Mouse (Mus musculus): ENCODE measurements around the gene Ass1. TPM values are rescaled to one million over a fixed set of nuclear protein-coding genes. Genes with fewer than 3 reads are reported as not detected.

Ass1 gene
- polyA plus RNA-seq, 1 experiment from 2014 or later = 65.1 TPM

DNA sequence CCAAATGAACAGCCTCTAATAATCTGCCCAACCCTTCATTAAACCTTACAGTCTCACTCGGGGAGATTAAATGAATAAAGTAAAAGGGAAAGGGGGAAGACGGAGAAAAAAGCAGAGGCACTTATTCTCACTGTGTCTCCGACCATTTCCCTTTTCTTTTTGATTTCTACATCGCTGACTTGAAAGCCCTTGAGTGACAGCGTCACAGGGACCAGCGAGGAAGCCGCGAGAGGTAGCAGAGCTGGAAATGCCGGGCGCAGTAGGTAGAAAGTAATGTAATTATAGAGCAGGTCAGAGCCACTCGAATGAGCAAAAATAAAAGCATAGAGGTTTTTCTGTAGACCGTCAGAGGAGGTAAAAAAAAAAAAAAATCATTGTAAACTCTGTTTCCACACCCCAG, 46.5 kb downstream of the Ass1 start:
- Histone ChIP-seq H3K4me3 (ENCODE audit: low read depth, low read length) (no peak overlapping the region), H3K9ac (ENCODE audit: low read depth, low read length) (no peak overlapping the region), H3K4me1 (replicated peaks; ENCODE audit: control insufficient read depth, insufficient read depth, low read length) (no peaks in the 10 kb centered on the region), H3K9me3 (ENCODE audit: control insufficient read depth, low read length) (peaks cover 9% of the 10 kb centered on the region; the same call in 1 of the 2 replicates), H3K36me3 (ENCODE audit: control insufficient read depth, insufficient read depth, low read length) (peaks cover 11% of the 10 kb centered on the region), H3K4me2 (no peak overlapping the region), H3K27ac (ENCODE audit: low read depth, low read length) (no peak overlapping the region), H3K27me3 (replicated peaks; ENCODE audit: control insufficient read depth, insufficient read depth, low read length) (no peaks in the 10 kb centered on the region)
- ATAC-seq (replicated peaks; ENCODE audit: low FRiP score) (no peak), DNase-seq (ENCODE audit: low spot score) (no peak)
- 81% methylated on average over 12 of the region's 12 CpGs for WGBS

DNA sequence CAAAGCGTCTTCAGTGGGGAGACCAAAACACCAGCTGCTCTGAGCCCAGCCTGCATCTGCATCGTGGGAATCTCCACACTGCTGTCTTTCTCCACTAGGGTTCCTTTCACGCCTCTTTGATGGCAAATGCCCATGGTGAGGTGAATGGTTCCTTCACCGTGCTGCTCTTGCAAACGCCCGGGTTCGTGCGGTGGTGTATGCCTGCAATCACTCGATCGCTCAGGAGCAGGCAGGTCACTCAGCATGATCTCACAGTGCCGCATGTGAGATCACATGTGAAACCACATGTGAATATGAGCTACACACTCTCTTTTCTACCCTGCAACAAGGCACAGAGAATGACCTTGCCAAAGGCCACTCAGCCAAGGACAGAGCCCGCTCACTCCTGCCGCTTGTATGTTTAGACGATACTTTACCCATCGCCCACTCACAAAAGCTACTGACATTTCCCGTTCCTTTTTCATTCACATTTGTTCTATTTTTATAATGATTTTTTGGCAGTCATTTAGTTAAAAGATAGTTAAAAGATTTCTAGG, 51.9 kb downstream of the Ass1 start:
- Histone ChIP-seq H3K27ac (ENCODE audit: low read depth, low read length) (no peak overlapping the region), H3K9me3 (ENCODE audit: control insufficient read depth, low read length) (no peaks in the 10 kb centered on the region), H3K27me3 (replicated peaks; ENCODE audit: control insufficient read depth, insufficient read depth, low read length) (no peaks in the 10 kb centered on the region), H3K4me2 (no peak overlapping the region), H3K4me3 (ENCODE audit: low read depth, low read length) (no peak overlapping the region), H3K9ac (ENCODE audit: low read depth, low read length) (no peak overlapping the region), H3K4me1 (replicated peaks; ENCODE audit: control insufficient read depth, insufficient read depth, low read length) (no peaks in the 10 kb centered on the region), H3K36me3 (ENCODE audit: control insufficient read depth, insufficient read depth, low read length) (no peaks in the 10 kb centered on the region; the same call in 1 of the 2 replicates)
- WGBS = 81% methylated on average over 16 of the region's 16 CpGs
- ATAC-seq (replicated peaks; ENCODE audit: low FRiP score) (no peak), DNase-seq (ENCODE audit: low spot score) (no peak)

DNA sequence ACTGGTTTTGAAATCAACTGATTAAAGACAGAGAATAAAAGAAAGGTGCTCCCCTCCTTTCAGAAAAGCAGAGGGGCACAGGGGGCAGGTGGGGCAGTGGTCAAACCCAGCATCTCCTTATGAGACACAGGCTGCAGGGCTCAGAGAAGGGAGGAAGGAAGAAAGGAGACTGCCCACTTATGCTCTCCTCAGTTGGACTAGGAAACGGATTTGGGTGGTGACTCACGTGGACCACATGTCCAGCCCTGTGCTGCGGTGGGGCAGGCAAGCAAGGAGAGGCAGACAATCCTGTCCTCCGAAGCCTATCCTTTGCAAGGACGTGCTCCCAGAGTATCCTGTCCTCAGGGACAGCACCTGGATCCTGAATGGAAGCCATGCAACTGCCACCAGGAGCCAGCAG, 54.6 kb downstream of the Ass1 start:
- Histone ChIP-seq H3K4me3 (ENCODE audit: low read depth, low read length) (no peak overlapping the region), H3K4me1 (replicated peaks; ENCODE audit: control insufficient read depth, insufficient read depth, low read length) (no peaks in the 10 kb centered on the region), H3K27me3 (replicated peaks; ENCODE audit: control insufficient read depth, insufficient read depth, low read length) (no peaks in the 10 kb centered on the region), H3K27ac (ENCODE audit: low read depth, low read length) (no peak overlapping the region), H3K9me3 (ENCODE audit: control insufficient read depth, low read length) (no peaks in the 10 kb centered on the region), H3K9ac (ENCODE audit: low read depth, low read length) (no peak overlapping the region), H3K4me2 (no peak overlapping the region), H3K36me3 (ENCODE audit: control insufficient read depth, insufficient read depth, low read length) (no peaks in the 10 kb centered on the region; the same call in 1 of the 2 replicates)
- DNase-seq (ENCODE audit: low spot score) (no peak), ATAC-seq (replicated peaks; ENCODE audit: low FRiP score) (no peak)
- 71% methylated on average over 5 of the region's 5 CpGs for WGBS

DNA sequence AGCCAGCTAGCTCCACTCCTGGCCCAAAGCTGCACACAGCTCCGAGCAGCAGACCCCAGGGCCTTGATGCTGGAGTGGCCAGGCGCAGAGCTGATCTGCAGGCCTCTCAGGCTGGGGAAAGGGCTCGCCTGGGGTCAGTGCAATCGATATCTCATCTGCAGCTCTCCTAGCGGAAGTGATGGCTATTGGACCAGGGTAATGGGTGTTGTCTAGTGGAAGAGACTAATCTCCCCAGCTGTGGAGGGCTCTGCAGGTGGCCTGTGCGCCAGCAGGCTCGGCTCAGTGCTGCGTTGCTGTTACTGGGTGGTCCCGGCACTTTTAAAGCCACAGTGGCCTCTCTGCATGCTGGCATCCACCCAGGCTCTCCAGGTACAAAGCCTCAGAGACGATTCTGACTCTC, 55.8 kb downstream of the Ass1 start:
- Histone ChIP-seq H3K4me1 (replicated peaks; ENCODE audit: control insufficient read depth, insufficient read depth, low read length) (no peaks in the 10 kb centered on the region), H3K4me2 (no peak overlapping the region), H3K9me3 (ENCODE audit: control insufficient read depth, low read length) (no peaks in the 10 kb centered on the region), H3K4me3 (ENCODE audit: low read depth, low read length) (no peak overlapping the region), H3K27me3 (replicated peaks; ENCODE audit: control insufficient read depth, insufficient read depth, low read length) (no peaks in the 10 kb centered on the region), H3K27ac (ENCODE audit: low read depth, low read length) (no peak overlapping the region), H3K9ac (ENCODE audit: low read depth, low read length) (no peak overlapping the region), H3K36me3 (ENCODE audit: control insufficient read depth, insufficient read depth, low read length) (no peaks in the 10 kb centered on the region)
- ATAC-seq (replicated peaks; ENCODE audit: low FRiP score) = no peak
- DNase-seq (ENCODE audit: low spot score) = no peak
- 43% methylated on average over 10 of the region's 10 CpGs for WGBS

DNA sequence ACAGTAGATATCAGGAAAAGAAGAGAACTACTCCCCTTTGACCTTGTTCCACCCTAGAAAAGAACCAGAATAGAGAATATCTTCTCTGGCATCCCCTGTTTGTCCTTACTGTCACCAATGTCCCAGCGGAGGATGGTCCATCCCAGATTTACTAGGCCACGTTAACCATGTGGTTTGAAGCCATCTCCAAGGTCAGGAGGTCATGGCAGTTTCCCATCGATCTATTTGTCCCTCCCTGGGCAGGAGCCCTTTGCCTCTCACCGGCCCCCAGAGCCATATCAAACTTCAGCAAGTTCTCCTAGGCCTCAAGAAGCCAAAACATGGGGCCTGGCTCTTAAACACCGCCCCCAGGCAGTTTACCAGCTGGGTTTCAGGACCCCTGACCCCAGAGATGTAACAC, 60.2 kb downstream of the Ass1 start:
- no peak overlapping the region for H3K4me3 ChIP-seq (ENCODE audit: low read depth, low read length)
- H3K4me1 ChIP-seq (replicated peaks; ENCODE audit: control insufficient read depth, insufficient read depth, low read length) = 0 out of 2 replicates have a peak, but pooled peaks cover 2% of the 10 kb centered on the region
- 54% methylated on average over 5 of the region's 5 CpGs for WGBS
- H3K4me2 ChIP-seq = no peak overlapping the region
- H3K27me3 ChIP-seq (replicated peaks; ENCODE audit: control insufficient read depth, insufficient read depth, low read length) = no peaks in the 10 kb centered on the region
- peak; percentile 64; the same call in 1 of the 2 replicates for ATAC-seq (replicated peaks; ENCODE audit: low FRiP score)
- H3K9me3 ChIP-seq (ENCODE audit: control insufficient read depth, low read length) = no peaks in the 10 kb centered on the region
- H3K36me3 ChIP-seq (ENCODE audit: control insufficient read depth, insufficient read depth, low read length) = no peaks in the 10 kb centered on the region
- DNase-seq (ENCODE audit: low spot score) = peak; percentile 43
- 0 out of 2 replicates have a peak overlapping the region, but pooled peaks have one; percentile 20 for H3K27ac ChIP-seq (ENCODE audit: low read depth, low read length)
- H3K9ac ChIP-seq (ENCODE audit: low read depth, low read length) = no peak overlapping the region

DNA sequence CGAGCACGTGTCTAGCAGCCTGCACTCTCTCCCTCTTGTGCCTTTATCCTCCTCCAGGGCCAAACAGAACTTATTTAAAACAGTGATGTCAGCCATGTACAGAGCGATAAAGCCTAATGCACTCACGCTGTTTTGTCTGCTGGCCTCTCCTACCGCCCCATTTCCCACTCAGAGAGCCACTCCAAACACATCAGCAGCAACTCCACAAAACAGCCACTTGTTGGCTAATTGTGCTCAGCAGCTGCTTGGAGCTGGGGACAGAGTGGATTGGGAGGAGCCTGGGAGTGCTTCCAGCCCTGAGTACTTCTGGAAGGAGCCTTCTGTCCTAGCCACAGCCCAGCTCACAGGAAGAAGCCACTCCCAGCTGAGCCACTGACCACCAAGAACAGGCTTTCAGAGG, 67.0 kb downstream of the Ass1 start:
- H3K4me1 ChIP-seq (replicated peaks; ENCODE audit: control insufficient read depth, insufficient read depth, low read length) = 0 out of 2 replicates have a peak, but pooled peaks cover 2% of the 10 kb centered on the region
- DNase-seq (ENCODE audit: low spot score) = no peak
- H3K9me3 ChIP-seq (ENCODE audit: control insufficient read depth, low read length) = no peaks in the 10 kb centered on the region
- H3K9ac ChIP-seq (ENCODE audit: low read depth, low read length) = no peak overlapping the region
- no peak overlapping the region for H3K4me3 ChIP-seq (ENCODE audit: low read depth, low read length)
- H3K36me3 ChIP-seq (ENCODE audit: control insufficient read depth, insufficient read depth, low read length) = no peaks in the 10 kb centered on the region
- ATAC-seq (replicated peaks; ENCODE audit: low FRiP score) = no peak
- H3K4me2 ChIP-seq = no peak overlapping the region
- WGBS = 72% methylated on average over 5 of the region's 5 CpGs
- no peak overlapping the region for H3K27ac ChIP-seq (ENCODE audit: low read depth, low read length)
- no peaks in the 10 kb centered on the region for H3K27me3 ChIP-seq (replicated peaks; ENCODE audit: control insufficient read depth, insufficient read depth, low read length)

DNA sequence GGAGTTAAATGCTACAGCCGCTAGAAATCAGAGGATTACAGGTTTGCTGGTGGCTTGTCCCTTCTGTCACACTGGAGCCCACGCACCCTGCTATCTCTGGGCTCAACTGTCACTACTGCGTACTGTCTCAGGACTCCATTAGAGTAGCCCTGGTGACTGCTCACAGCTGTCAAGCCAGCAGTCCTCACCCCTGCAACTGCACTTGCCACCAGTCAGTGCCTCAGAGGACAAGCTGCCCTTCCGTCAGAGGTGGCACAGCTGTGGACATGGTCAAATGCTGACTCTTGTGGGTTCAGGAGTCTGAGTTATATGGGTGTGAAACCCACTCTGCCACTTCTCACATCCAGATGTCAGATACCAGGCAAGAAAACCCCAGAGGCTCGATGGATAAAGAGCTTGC, 68.7 kb downstream of the Ass1 start:
- 63% methylated on average over 5 of the region's 5 CpGs for WGBS

DNA sequence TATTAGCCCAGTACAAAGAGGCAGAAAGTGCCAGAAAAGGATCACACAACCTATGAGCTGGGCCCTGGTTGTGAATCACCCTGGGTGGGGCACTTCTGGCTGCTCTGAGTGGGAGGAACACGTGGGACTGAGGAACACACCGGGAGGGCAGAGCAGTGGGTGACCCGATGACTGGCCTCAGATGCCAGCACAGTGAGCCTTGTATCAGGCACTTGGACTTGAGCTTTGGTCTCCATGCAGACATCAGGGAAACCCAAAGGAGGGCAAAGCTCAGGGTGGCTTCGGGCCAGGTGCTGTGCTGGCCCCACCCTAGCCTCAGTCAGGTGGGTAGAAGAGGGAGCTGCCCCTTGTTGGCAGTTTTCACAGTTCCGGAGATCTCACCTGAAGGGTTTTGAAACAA, 71.6 kb downstream of the Ass1 start:
- 79% methylated on average over 5 of the region's 5 CpGs for WGBS

More for the DNA sequence above, 68.7 kb downstream of the Ass1 start:
- no peaks in the 10 kb centered on the region for H3K36me3 ChIP-seq (ENCODE audit: control insufficient read depth, insufficient read depth, low read length)
- no peak overlapping the region for H3K4me2 ChIP-seq
- no peak overlapping the region for H3K4me3 ChIP-seq (ENCODE audit: low read depth, low read length)
- DNase-seq (ENCODE audit: low spot score) (no peak), ATAC-seq (replicated peaks; ENCODE audit: low FRiP score) (no peak)
- no peak overlapping the region for H3K9ac ChIP-seq (ENCODE audit: low read depth, low read length)
- H3K27ac ChIP-seq (ENCODE audit: low read depth, low read length) = no peak overlapping the region
- H3K27me3 ChIP-seq (replicated peaks; ENCODE audit: control insufficient read depth, insufficient read depth, low read length) = no peaks in the 10 kb centered on the region
- H3K4me1 ChIP-seq (replicated peaks; ENCODE audit: control insufficient read depth, insufficient read depth, low read length) = no peaks in the 10 kb centered on the region
- H3K9me3 ChIP-seq (ENCODE audit: control insufficient read depth, low read length) = no peaks in the 10 kb centered on the region

DNA sequence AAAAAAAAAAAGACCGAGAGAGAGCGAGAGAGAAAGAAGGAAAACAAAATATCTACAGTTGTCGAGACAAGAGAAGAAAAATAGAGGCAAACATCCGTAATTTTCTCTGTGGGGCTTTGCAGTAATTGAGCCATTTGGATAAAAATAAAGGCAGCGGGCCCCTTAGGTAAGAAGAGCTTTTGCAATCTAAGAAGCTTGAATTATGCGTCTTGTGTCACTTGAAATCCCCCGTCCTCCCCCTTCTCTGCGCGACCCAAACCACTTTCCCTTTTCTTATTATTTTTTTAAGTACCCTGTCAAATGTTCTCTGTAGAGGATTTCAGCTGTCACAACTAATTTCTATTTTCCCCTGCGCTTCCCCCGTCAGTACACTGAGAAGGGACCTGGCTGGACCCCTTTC, 77.7 kb downstream of the Ass1 start:
- no peak overlapping the region for H3K27ac ChIP-seq (ENCODE audit: low read depth, low read length)
- ATAC-seq (replicated peaks; ENCODE audit: low FRiP score) (no peak), DNase-seq (ENCODE audit: low spot score) (no peak)
- H3K4me2 ChIP-seq = no peak overlapping the region
- no peaks in the 10 kb centered on the region for H3K9me3 ChIP-seq (ENCODE audit: control insufficient read depth, low read length)
- no peaks in the 10 kb centered on the region for H3K36me3 ChIP-seq (ENCODE audit: control insufficient read depth, insufficient read depth, low read length)
- no peaks in the 10 kb centered on the region for H3K4me1 ChIP-seq (replicated peaks; ENCODE audit: control insufficient read depth, insufficient read depth, low read length)
- no peak overlapping the region for H3K4me3 ChIP-seq (ENCODE audit: low read depth, low read length)
- H3K27me3 ChIP-seq (replicated peaks; ENCODE audit: control insufficient read depth, insufficient read depth, low read length) = no peaks in the 10 kb centered on the region
- 74% methylated on average over 11 of the region's 11 CpGs for WGBS
- no peak overlapping the region for H3K9ac ChIP-seq (ENCODE audit: low read depth, low read length)

More for the DNA sequence above, 71.6 kb downstream of the Ass1 start:
- Histone ChIP-seq H3K4me3 (ENCODE audit: low read depth, low read length) (no peak overlapping the region), H3K4me2 (no peak overlapping the region), H3K27me3 (replicated peaks; ENCODE audit: control insufficient read depth, insufficient read depth, low read length) (no peaks in the 10 kb centered on the region), H3K9ac (ENCODE audit: low read depth, low read length) (no peak overlapping the region), H3K9me3 (ENCODE audit: control insufficient read depth, low read length) (no peaks in the 10 kb centered on the region), H3K36me3 (ENCODE audit: control insufficient read depth, insufficient read depth, low read length) (no peaks in the 10 kb centered on the region), H3K27ac (ENCODE audit: low read depth, low read length) (no peak overlapping the region), H3K4me1 (replicated peaks; ENCODE audit: control insufficient read depth, insufficient read depth, low read length) (no peaks in the 10 kb centered on the region)
- ATAC-seq (replicated peaks; ENCODE audit: low FRiP score) (no peak), DNase-seq (ENCODE audit: low spot score) (no peak)

Data from liver, embryonic 11.5 days (tissue).